Mouse (Mus musculus): Measurements from ENCODE around the gene Prkg1. TPM values are rescaled to one million over a fixed set of nuclear protein-coding genes. Genes with fewer than 3 reads are reported as not detected.

Prkg1 gene
- total RNA-seq, 2 experiments from 2014 or later, result 7.4 to 7.6 TPM

DNA sequence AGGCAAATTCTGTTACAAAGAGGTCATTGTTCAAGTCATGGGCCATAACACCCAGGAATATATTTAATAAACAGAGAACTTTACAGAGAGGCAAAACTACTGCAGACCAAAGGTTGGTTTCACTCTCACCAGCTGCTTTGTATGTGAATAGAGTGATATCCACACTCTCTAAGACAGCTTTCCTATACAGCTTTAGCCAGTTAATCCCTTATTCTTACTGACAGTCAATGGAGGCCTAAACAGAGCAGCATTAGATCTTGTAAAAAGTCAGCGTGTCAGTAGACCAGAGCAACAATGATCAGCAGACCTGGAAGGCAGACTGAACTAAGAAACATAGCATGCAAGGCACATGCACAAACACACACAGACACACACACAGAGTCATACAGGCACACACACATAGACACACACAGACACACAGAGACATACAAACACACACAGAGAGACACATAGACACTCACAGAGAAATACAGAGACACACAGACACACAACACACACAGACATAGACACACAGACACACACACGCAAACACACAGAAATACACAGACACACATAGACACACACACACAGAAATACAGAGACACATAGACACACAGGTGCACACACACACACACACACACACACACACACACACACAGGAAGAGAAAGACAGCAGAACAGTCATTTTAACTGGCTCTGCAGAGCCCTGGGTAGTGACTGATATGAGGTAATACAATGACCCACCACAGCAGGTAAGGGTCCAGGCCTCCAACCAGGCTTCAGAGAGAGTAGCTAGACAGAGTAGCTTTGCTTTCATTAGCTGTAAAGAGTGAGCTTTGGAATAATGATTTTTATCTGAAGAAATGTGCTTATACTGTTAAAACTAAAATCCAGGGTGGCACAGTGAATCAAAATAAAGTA is 723.6 kb downstream of the Prkg1 start:
- no peak for DNase-seq

DNA sequence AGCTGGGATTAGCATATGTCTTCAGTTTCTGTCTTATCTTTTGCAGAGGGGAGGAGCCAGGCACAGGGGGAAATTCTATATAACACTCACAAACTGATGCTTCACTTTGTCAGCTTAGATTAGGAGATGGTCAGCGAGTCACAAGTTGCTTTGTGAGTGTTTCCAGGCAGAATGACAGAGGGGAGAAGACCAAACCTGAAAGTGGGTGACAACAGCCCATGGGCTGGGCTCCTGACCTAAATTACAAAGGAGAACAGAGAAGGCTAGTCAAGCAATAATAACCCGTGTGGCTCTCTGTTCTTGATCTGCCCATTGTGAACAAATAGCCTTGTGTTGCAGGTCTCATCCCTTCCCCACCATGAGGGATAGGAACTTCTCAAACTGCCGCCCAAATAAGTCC is 725.9 kb downstream of the Prkg1 start:
- no peak for DNase-seq

DNA sequence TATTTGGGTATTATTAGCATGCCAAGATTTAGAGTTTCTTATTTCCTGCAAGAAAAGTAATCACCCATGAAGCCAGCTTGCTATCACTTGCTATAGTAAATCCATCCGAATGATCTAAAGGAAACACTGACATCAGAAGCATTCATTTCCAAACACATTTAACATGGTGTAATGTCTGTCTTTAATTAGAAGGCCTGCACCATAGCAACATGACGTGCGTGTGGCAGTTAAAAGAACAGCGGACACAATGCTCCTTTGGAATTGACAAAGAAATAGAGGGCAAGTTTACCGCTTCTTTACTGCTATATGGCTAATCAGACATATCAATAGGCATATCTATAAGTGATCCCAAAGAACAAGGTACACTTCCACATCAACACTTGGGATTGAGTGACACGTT is 733.2 kb downstream of the Prkg1 start:
- no peak for DNase-seq

DNA sequence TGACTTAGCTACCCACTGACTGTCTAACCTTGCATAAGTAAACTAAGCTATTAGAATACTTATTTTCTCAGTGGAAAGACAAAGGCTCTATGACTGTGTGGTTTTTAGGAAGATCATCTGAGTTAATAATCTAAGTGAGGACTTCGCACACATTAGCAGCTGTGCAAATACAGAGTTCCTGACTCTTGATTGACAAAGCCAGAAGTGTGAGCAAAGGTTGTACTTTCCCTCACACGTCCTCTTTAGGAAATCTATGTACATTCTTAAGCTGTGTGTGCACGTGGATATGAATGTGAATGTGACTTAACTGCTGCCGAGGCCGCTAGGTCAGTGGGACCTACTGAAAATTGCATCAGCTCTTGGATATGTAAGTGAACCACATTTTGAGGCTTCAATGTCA is 738.0 kb downstream of the Prkg1 start:
- no peak for DNase-seq

DNA sequence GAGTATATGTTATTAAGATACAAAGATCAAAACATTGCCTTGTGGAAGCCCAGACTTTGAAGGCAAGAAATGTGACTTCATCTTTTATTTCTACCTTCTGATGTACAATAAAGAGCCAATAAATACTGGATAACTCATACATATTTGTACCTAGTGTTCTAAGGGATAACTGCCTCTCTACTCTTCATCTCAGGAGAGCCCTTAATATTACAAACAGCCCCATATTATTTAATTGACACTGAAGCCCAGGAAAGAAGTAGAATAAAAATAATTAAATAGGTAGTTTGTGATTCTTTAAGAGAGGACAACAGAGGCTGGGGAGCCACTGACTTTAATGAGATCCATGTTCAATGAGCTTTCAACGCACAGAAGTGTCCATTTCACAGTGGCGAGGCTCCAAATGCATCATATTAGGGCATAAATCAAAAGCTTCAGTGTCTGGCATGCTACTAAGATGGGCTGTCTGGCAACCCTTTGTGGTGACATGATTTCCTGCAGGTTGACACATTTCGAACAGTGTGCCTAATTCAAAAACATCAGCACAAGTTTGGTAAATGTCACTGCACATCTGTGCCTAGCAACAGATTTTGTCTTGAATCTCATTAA is 753.2 kb downstream of the Prkg1 start:
- no peak for DNase-seq

DNA sequence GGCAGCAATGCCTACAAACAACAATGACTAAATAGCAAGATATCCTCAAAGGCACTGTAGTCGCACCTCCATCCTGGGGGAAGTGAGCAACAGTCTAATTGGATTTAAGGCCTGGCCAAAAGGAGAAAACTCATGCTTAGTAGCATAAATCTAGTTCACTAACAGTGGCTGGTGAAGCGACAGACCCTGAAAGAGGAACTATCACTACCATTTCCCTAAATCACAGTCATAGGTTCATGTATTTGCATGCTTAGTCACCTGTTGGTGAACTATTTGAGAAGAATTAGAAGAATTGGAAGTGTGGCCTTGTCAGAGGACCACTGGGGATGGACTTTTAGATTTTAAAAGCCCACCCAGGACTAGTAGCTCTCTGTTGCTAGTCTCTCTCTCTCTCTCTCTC is 766.3 kb downstream of the Prkg1 start:
- no peak for DNase-seq

DNA sequence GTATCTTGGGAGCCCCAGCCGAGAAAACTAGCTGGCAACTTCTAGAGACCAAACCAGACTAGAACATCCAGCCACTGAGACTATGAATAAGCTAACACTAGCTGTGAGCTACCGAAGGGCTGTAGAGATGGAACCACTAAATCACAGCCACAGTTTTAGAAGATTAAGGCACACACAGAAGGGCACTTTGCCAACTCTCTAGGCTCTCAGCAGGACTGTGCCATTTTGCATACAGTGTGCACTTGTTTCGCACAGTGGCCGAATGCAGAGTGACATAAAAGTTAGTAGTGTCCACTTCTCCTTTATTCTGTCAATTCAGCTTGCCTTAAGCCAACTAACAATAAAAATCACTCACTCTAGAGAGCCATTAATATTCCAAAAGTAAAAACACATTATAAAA is 774.4 kb downstream of the Prkg1 start:
- DNase-seq, result no peak

DNA sequence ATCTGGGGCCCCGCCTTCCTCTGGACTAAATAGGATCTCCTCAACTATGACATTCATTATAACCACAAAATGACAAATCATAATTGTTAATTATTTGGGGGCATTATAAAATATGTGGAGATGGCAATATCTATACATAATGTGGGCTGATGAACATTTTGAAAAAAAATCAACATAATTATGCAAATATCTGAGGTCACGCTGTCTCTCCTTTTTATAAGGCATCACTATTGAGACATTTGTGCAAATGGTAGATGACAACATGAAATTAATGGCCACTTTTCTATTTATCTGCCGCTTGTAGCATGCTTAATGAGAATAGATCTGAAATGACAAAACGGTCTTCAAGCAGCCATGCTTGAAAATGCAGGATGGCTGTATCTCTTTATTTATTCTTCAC is 782.4 kb downstream of the Prkg1 start:
- DNase-seq, result no peak

DNA sequence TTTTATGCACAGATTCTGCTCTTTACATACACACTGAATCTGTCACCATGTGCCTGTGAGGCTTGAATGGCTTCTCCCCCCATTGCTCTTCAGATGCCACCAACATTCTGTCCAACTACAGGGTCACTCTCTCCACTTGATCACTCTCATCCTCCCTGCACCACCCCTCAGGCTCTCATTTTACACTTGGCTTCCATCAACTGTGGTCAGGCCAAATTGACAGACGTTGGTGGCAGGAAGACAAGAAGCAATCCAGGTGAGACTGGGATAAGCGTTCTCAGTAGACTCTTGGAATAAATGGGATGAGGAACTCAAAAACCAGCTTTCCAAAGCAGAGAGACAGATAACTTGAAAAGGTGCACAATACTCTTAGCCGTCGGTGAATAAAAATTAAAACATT is 786.7 kb downstream of the Prkg1 start:
- no peak for DNase-seq

DNA sequence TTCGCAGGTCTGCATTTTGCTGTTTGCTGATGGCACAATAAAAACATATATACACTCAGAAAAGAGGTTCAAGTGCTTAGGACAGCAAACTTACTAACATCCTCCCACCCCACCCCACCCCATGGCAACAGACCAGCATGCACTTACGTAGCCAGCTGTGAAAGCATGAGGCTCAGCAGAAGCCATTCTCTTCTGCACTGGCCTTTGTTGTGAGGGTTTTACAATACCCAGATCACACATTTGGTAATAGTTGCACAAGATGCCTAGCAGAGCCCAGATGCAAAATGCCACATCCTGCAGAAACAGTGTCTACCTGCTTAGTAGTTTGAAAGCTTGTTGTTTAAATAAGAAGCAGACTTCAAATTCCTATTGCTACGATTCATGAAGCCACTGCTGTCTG is 814.2 kb downstream of the Prkg1 start:
- DNase-seq, result no peak

DNA sequence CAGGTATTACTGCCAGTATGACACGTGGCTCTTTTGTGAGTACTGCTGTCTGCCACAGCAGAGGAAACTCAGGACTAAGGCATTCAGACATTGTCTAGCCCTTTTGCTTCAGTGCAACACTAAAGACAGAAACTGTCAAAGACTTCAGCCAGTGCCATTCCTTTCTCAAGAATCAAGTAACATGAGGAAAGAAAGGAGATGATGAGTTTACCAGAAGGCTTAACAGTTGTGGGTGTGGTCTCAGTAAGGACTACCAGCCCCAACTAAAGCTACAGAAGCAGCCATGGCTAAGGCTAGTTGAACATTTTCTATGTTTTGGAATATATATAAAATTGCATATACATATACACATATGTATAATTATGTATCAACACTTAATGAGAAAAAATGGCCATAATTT is 816.6 kb downstream of the Prkg1 start:
- no peak for DNase-seq

DNA sequence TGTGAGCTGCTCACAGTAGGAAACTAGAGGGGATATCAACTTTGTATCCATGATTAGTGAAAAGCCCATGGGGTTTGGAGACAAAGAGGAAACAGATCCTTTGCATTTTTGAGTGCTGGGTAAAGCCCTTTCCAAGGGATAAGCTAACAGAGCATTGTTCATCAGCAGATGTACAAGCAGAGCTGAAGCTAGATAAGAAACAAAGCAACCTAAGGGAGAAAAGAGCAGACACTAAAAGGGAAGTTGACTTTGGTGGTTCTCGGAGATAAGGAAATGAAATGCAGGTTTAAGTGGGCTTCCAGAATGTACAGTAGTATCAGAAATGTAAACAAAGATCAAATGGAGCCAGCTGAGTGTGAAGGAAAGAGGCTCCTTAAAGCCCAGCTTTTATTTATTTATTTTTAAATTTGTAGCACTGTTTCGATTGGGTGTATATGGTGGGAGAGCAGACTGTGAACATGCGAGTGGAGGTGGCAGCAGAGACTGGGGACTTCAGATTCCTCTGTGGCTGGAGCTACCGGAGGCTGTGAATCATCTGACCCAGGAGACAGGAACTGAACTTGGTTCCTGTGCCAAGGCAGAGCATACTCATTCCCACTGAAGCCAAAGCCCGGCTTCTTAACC is 822.4 kb downstream of the Prkg1 start:
- DNase-seq, result peak in 1 of 2 experiments; percentile 1

DNA sequence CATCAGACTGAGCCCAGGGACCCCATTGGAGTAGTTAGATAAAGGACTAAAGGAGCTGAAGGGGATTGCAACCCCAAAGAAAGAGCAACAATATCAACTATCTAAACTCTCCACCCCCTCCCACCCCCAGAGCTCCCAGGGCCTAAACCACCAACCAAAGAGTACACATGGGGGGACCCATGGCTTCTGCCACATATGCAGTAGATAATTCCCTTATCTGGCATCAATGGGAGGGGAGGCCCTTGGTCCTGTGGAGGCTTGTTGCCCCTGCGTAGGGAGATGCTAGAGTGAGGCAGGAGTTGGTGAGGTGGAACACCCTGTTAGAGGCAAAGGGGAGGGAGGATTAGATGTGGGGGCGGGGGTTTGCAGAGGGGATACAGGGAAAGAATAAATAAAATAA is 826.8 kb downstream of the Prkg1 start:
- no peak for DNase-seq

DNA sequence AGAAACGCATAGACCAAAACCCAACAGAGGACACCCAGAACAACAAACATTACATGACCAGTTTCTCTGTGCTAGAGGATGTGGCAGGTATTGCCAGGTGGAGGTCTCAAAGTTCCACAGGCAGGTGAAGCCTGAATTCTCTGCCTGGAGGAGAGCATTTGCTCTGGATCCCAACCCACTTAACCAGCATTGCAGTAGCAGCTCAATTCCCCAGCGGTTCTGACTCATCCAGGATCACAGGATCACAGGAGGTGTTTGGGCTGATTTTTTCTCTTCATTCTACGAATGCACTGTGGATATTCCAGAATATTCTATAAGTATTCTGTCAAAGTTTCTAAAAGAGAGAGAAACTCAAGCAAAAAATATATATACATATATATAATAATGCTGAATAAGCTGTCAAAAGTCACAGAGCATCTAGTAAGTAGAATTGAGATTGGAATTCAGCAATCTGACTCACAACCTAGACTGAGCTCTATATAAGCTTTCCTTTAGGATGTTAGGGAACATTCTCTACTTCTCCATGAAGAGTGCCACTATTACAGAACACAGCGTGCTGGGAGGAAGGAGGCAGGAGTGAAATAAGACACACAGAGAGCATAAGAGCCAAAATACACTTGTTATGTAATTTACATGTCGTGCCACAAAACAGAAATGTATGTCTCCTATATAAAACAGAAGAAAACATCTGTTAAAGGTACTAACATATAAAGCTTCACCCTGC is 833.2 kb downstream of the Prkg1 start:
- no peak for DNase-seq

DNA sequence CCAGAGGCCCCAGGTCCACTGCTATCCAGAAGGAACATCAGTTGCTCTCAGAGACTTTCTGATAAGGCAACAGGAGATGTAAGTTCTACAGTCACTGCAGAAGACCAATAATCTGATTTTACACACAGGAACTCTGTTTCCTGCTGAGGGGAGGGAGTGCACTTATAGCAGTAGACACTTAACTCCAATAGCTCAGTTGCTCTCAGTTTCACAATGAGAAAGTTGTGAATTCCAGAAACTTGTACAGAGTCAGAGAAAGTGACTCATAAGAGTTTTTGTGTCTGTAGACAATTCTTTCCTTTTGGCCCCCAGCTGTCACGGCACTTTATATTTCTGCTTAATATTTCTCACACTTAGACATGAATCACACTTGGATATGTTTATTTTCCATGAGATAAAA is 840.8 kb downstream of the Prkg1 start:
- DNase-seq, result no peak

DNA sequence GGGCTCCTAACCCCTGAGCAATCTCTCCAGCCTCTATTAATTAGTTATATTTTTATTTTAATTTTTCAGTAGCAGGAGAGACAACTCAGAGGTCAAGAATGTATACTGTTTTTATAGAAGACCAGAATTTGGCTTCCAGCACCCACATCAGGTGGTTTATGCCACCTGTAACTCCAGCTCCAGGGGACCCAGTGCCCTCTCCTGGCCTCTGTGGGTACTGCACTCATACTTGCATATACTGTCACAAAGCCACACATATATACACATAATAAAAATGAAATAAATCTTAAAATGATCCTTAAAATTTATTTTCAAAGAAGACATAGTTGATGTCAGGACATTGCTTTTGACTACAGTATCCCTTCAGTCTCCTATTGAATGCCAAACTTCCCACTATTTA is 862.5 kb downstream of the Prkg1 start:
- no peak for DNase-seq

DNA sequence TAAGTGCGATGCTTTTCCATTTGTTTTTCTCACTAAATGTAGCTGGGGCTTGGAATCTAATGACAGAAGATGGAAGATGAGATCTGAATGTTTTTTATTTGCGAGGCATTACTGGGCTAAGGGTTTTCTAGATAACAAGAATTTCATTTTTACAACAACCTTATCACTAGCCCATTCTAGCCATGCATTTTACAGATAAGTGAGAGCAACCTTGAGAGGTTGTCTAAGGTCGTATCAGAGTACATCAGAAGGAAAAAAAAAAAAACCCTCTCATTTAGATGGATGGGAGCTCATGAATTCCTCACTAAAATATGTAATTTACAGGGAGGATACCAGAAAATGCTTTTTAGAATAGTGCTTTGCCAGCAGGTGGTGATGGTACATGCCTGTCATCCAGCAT is 863.8 kb downstream of the Prkg1 start:
- no peak for DNase-seq

DNA sequence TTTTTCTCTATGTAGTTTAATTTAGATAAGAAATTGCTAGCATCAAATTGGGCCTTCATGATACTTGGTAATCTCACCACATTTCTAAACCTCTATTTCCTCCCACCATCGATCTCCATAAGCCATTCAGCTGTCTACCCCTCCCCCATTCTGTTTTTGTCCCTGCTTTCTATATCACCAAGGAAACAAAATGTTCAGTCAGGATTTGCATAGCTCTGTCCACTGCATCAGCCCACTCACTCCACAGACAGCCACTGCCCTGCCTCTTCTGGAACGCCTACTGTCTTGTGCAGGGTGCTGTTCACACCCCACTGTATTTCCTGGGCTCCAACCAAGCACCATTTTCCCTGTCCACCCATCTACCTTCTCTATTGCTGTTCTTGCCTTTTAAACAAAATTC is 874.5 kb downstream of the Prkg1 start:
- no peak for DNase-seq

DNA sequence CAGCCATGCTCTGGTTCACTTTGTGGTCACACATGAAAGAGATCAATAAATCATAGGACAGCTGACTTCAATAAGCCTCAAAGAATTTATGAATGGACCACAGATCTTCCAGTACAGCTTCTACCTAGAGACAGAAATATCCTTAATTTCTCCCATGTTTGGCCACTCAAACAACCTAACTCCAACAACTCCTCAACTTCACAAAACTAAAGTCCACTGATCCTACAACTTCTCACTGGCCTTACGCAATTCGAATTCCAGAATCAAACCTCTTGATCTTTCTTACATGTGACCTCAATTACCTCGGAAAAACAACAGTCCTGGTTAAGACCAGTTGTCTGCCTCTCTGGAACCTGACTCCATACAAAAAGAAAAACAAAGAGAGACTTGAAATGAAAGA is 875.0 kb downstream of the Prkg1 start:
- DNase-seq, result no peak

DNA sequence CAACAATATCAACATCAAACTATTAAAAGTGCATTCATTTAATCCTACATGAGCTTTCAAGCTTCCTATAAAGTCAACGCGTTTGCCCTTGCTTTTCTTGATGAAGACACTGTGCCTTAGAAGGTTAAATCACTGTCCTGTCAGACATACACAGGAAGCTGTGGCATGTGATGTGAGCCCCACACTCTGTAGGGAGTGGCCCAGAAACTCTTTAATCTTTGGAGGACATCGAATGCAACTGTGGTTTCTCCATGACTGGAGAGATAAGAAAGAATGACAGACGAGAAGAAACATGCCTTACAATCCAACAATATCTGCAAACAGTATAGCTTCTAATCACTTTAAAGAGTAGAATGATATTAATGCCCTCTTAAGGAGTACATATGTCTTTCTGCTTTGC is 903.4 kb downstream of the Prkg1 start:
- no peak for DNase-seq

DNA sequence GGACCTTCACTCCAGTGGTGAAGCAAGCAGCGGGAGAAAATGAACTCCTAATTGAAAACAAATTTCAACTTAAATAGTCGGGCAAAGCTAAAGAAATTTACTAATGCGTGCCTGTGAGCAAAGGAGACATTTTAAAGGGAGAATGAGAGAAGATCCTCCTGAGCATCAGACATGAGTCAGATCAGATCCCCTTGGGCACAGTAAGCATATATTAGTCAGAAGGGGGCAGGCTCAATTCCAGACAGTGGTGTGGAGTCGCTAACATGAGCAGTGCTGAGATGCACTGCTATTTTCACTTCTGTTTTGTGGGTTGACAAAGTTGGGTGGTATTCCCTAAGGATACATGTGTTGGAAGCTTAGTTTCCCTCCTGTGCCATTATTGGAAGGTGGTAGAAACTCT is 913.8 kb downstream of the Prkg1 start:
- no peak for DNase-seq

DNA sequence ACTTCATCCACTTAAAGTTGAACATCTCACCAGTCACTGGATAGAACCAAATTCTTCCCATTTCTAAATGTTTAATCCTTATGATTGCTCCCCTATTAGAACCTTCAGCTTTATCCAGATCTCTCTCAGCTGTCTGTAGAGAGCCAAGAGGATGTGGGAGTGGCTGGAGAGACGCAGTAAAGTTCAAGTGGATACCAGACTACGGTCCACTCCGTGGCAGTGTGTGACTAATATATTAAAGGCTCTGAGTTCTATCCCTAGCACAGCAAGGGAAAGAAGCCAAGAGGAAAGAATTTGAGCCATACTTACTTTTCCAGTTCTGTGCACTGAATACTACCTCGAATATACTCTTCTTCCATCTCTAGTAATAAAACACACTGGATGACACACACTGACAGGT is 919.9 kb downstream of the Prkg1 start:
- DNase-seq, result no peak

DNA sequence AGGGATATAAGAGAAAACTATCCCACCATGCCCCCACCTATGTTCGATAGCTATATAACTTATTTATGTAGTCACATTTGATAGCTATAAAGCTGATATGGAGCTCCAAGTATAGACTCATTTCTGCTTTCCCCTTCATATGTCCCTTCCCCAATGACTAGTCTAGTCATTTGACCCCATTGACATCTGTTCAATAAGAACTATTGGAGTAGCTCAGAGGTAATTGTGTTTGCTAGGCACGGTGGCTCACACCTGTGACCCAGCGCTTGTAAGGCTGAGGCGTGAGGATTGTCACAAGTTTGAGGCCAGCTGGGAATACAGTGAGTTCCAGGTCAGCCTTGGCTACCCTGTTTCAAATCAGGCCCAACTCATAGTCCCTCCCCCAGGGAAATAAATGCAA is 921.2 kb downstream of the Prkg1 start:
- DNase-seq, result no peak
